In genomic region chr8:59403659-59404058, GRCm38 (mm10) we compare ENCODE assay signal across 21 mouse cellular contexts.
DNase-seq lines count a peak whose midpoint lies in the region; ATAC-seq lines count a peak whose summit lies in the region.
"Had no signal": no experiment of that assay in that cellular context is flagged by ENCODE, and none has a peak within 500 bp of the region (broad histone marks: within the 10 kb centered on the region; RNA-seq: fewer than 3 reads in every experiment).

No protein-coding gene starts in this region.

- H3K4me2 ChIP-seq in forebrain, embryonic 13.5 days, result no peak overlapping the region
- H3K4me2 ChIP-seq in forebrain, embryonic 11.5 days (ENCODE audit: low read depth, low read length, severe bottlenecking), result no peak overlapping the region
- H3K4me2 ChIP-seq in hindbrain, embryonic 14.5 days (replicated peaks), result no peak overlapping the region
- H3K4me2 ChIP-seq in hindbrain, embryonic 13.5 days, result no peak overlapping the region
- H3K4me2 ChIP-seq in forebrain, embryonic 15.5 days (replicated peaks), result no peak overlapping the region
- H3K4me2 ChIP-seq: lung, embryonic 15.5 days had no signal

- peak; percentile 76 for ATAC-seq in forebrain, embryonic 13.5 days
- no peak for ATAC-seq in forebrain, embryonic 11.5 days (replicated peaks; ENCODE audit: low FRiP score)
- ATAC-seq in hindbrain, embryonic 14.5 days (ENCODE audit: low FRiP score), result 0 out of 2 replicates have a peak, but pooled peaks have one; percentile 59
- ATAC-seq in hindbrain, embryonic 13.5 days (ENCODE audit: low FRiP score), result no peak
- ATAC-seq in forebrain, embryonic 15.5 days (replicated peaks), result peak; percentile 69
- ATAC-seq: activated CD4-positive, CD25-positive, alpha-beta regulatory T cell, adult 4 months; inflammation-experienced regulatory T-cells, adult 6 months had no signal

- no peaks in the 10 kb centered on the region for H3K27me3 ChIP-seq in forebrain, embryonic 13.5 days
- H3K27me3 ChIP-seq in forebrain, embryonic 11.5 days (ENCODE audit: control insufficient read depth, insufficient read depth, low read length), result no peaks in the 10 kb centered on the region
- no peaks in the 10 kb centered on the region for H3K27me3 ChIP-seq in hindbrain, embryonic 14.5 days (ENCODE audit: control insufficient read depth, insufficient read depth, low read length)
- no peaks in the 10 kb centered on the region for H3K27me3 ChIP-seq in hindbrain, embryonic 13.5 days
- no peaks in the 10 kb centered on the region for H3K27me3 ChIP-seq in forebrain, embryonic 15.5 days
- H3K27me3 ChIP-seq: lung, embryonic 15.5 days had no signal

- H3K4me3 ChIP-seq in forebrain, embryonic 13.5 days, result no peak overlapping the region
- H3K4me3 ChIP-seq in forebrain, embryonic 11.5 days (ENCODE audit: low read depth, low read length), result no peak overlapping the region
- H3K4me3 ChIP-seq in hindbrain, embryonic 14.5 days (replicated peaks; ENCODE audit: low read length), result no peak overlapping the region
- no peak overlapping the region for H3K4me3 ChIP-seq in hindbrain, embryonic 13.5 days
- no peak overlapping the region for H3K4me3 ChIP-seq in forebrain, embryonic 15.5 days
- H3K4me3 ChIP-seq: lung, embryonic 15.5 days had no signal

- H3K36me3 ChIP-seq in forebrain, embryonic 13.5 days (ENCODE audit: poor library complexity, severe bottlenecking), result no peaks in the 10 kb centered on the region
- H3K36me3 ChIP-seq in forebrain, embryonic 11.5 days (ENCODE audit: control insufficient read depth, insufficient read depth, low read length), result no peaks in the 10 kb centered on the region
- H3K36me3 ChIP-seq in hindbrain, embryonic 14.5 days (replicated peaks; ENCODE audit: control insufficient read depth, insufficient read depth), result no peaks in the 10 kb centered on the region
- no peaks in the 10 kb centered on the region for H3K36me3 ChIP-seq in hindbrain, embryonic 13.5 days
- no peaks in the 10 kb centered on the region for H3K36me3 ChIP-seq in forebrain, embryonic 15.5 days
- H3K36me3 ChIP-seq: G1E; lung, embryonic 15.5 days had no signal

- H3K4me1 ChIP-seq in forebrain, embryonic 13.5 days, result no peaks in the 10 kb centered on the region
- no peaks in the 10 kb centered on the region for H3K4me1 ChIP-seq in forebrain, embryonic 11.5 days (replicated peaks; ENCODE audit: control insufficient read depth, insufficient read depth, low read length)
- H3K4me1 ChIP-seq in hindbrain, embryonic 14.5 days (replicated peaks; ENCODE audit: control insufficient read depth, insufficient read depth, low read length), result no peaks in the 10 kb centered on the region
- no peaks in the 10 kb centered on the region for H3K4me1 ChIP-seq in hindbrain, embryonic 13.5 days (replicated peaks)
- no peaks in the 10 kb centered on the region for H3K4me1 ChIP-seq in forebrain, embryonic 15.5 days
- H3K4me1 ChIP-seq: lung, embryonic 15.5 days had no signal

- no peaks in the 10 kb centered on the region for H3K9me3 ChIP-seq in forebrain, embryonic 13.5 days (replicated peaks)
- no peaks in the 10 kb centered on the region for H3K9me3 ChIP-seq in forebrain, embryonic 11.5 days (ENCODE audit: control insufficient read depth, low read length)
- H3K9me3 ChIP-seq in hindbrain, embryonic 14.5 days (ENCODE audit: control insufficient read depth, low read length), result no peaks in the 10 kb centered on the region
- no peaks in the 10 kb centered on the region for H3K9me3 ChIP-seq in hindbrain, embryonic 13.5 days
- no peaks in the 10 kb centered on the region for H3K9me3 ChIP-seq in forebrain, embryonic 15.5 days
- H3K9me3 ChIP-seq: G1E; lung, embryonic 15.5 days had no signal

- no peak overlapping the region for H3K9ac ChIP-seq in forebrain, embryonic 13.5 days
- H3K9ac ChIP-seq in forebrain, embryonic 11.5 days (ENCODE audit: low read length), result no peak overlapping the region
- no peak overlapping the region for H3K9ac ChIP-seq in hindbrain, embryonic 14.5 days
- no peak overlapping the region for H3K9ac ChIP-seq in hindbrain, embryonic 13.5 days
- H3K9ac ChIP-seq in forebrain, embryonic 15.5 days (replicated peaks), result no peak overlapping the region
- H3K9ac ChIP-seq: liver, embryonic 14.5 days; lung, embryonic 15.5 days had no signal

- H3K27ac ChIP-seq in forebrain, embryonic 13.5 days, result no peak overlapping the region
- no peak overlapping the region; the same call in 1 of the 2 replicates for H3K27ac ChIP-seq in forebrain, embryonic 11.5 days (ENCODE audit: low read depth, low read length)
- H3K27ac ChIP-seq in hindbrain, embryonic 14.5 days, result no peak overlapping the region
- no peak overlapping the region for H3K27ac ChIP-seq in hindbrain, embryonic 13.5 days
- no peak overlapping the region for H3K27ac ChIP-seq in forebrain, embryonic 15.5 days (replicated peaks)
- H3K27ac ChIP-seq: liver, embryonic 14.5 days; lung, embryonic 15.5 days had no signal

- no peak for DNase-seq in forebrain, embryonic 11.5 days (ENCODE audit: low spot score)
- no peak for DNase-seq in hindbrain, embryonic 14.5 days (ENCODE audit: low spot score)
- DNase-seq in retina, embryonic 14.5 days (ENCODE audit: low spot score), result peak; percentile 29
- DNase-seq in adrenal gland, postnatal 14 days, result no peak
- DNase-seq: adrenal gland, postnatal 10 days; cerebellum, adult 11-12 months; cerebellum, postnatal 25 days; embryo, embryonic 11 days; heart, postnatal 36 days; kidney, adult 9 months; kidney, postnatal 25 days; lung, postnatal 4 days; thymus, postnatal 14 days had no signal

Comparison
In these comparisons a context has a peak if more than half of its experiments do, and no peak if none do; other contexts are left out.
1. ATAC-seq: peak in forebrain, embryonic 13.5 days (single experiment), hindbrain, embryonic 14.5 days (single experiment) and forebrain, embryonic 15.5 days (single experiment); none in forebrain, embryonic 11.5 days (single experiment) and hindbrain, embryonic 13.5 days (single experiment).